Mouse (Mus musculus): ENCODE data around the gene Vmn2r50. TPM values are rescaled to one million over a fixed set of nuclear protein-coding genes. Genes with fewer than 3 reads are reported as not detected.

The Vmn2r50 gene
- polyA plus RNA-seq (2017; shearing (Covaris generic)) = not detected

GRCm38 (mm10) chr7:10053196-10053595 lies at the start of gene Vmn2r50:
Gene Vmn2r50, minus strand, starts transcription at chr7:10053296.

DNA sequence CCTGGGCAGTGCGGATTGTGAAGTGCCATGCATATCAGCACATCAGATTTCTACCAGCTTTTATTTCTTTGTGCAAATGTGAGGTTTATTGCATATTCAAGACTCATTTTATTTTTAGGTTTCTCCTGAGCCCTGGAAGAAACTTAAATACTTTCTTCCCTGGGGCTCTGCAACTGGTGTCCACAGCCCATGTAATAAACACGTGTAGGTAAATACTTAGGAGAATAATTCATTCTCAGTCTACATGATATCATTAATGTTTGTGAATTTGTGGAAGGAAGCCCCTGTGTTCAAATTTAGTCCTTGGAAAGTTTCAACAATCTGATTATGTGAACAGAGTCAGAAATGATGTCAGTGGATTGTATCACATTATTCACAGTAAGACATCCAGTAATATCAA lies 60.9 kb downstream of the Vmn2r50 start, which contains the start of gene Vmn2r49:
TSS of gene Vmn2r49 (minus strand) at position 101 of the 400 bp plus-strand sequence.

Other genes starting within 250 kb of the Vmn2r50 start
- not detected for gene Vmn2r47, start 212.0 kb downstream of the Vmn2r50 start, polyA plus RNA-seq (2017; shearing (Covaris generic))
- gene Vmn2r48, start 99.7 kb downstream of the Vmn2r50 start, polyA plus RNA-seq (2017; shearing (Covaris generic)) = not detected
- gene Vmn2r49, start 61.0 kb downstream of the Vmn2r50 start, polyA plus RNA-seq (2017; shearing (Covaris generic)) = not detected
- not detected for gene Vmn2r51, start 52.4 kb upstream of the Vmn2r50 start, polyA plus RNA-seq (2017; shearing (Covaris generic))
- gene Vmn2r52, start 123.3 kb upstream of the Vmn2r50 start, polyA plus RNA-seq (2017; shearing (Covaris generic)) = not detected
- gene Vmn1r66, start 224.7 kb upstream of the Vmn2r50 start, polyA plus RNA-seq (2017; shearing (Covaris generic)) = not detected